Mouse (Mus musculus): Measurements from ENCODE around the gene Sorcs3.
A peak's percentile ranks its signal among the peaks of the same experiment; 100 is the strongest.

Gene Sorcs3

DNA sequence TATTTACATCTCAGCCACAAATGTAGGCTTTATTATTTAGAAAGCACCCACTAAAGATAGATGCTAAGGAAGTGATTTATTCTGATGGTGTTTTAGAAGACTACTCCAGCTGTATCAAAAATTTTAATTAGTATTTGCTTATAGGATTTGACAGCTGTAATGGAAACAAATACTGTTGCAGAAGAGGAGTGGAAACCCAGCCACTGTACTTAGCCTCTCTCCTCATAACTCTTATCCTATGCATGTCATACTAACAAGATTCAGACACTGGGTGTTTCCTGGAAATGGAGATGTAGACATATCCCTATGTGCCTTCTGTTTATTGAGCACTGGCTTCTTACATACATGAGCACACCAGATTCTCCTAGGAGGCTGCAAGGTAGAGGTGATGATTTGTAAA is 338.5 kb downstream of the Sorcs3 start:
- no peak for DNase-seq

DNA sequence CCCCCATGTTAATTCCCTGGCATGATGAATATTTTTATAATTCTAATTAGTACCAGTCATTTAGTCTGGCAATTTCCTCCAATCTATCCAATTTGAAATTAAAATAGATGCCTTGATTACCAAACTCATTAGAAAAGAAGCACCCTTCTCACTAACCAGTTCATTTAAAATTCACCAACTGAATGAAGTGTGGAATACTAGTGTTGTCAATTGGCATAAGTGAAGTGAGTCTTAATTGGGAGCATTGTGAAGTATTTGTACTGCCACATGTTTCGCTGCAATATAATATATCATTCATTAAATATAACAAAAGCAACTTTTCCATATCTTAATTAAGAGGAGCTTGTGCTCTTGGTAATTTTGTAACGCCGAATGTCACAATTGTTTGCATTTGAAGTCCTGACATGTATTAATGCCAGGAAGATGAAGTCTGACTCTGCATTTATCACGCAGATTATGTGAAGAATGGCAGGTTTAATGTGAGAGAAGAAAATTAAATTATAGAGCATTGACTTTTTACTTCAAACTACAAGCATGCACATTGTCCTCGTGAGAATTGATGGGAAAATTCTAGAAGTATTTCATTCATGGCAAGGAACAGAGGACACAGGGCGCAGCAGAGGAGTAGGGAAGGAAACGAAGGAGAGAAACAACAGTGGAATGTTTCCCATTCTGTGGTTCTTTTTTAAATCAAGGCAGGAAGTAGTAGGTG is 339.8 kb downstream of the Sorcs3 start:
- DNase-seq: no peak

DNA sequence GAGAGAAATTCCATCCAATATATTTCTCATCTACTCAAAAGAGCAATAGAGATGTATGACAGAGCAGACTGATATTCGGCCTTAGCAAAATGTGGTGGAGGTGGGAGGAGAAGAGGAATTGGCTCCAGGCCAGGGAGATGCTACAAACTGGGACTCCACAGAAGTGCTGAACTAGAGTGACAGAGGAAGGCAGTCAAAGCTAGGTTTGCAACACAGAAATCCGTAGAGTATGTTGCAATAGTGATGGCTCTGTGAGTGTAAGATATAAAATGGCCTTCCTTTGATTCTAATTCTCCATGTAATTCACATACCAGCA is 340.3 kb downstream of the Sorcs3 start:
- peak; percentile 43 for DNase-seq

DNA sequence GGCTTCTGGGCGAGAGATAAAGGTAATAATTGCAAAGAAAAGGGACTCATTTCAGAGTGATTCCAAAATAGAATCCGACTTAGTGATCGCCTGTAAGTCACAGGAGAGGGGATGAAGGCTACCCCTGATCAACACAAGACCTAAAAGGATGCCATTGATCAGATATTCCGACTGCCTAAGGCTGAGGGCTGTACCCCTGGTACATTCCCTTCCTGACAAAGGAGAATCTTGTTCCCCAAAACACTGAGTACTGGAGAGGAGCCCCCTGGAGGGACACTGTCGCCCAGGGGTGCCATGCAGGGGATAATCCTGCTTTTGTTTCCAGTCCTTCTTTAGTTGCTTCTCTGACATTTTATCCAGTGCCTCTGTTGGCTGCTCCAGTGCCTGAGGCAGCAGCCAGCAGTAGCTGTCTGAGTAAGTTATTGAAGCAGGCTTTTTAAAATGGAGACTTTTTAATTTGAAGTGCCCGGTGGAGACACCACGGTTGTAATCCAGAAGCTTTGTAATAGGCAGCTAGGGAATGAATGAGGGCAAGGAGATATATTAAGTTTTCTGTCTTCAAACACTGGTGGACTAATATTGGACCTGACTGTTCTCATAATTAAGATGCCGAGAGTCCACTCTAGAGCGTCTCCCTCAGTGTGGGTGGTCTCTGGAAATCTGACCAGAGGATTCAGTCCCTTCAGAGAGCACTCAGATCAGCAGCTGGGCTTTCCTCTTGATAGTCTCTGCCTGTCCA is 342.5 kb downstream of the Sorcs3 start:
- no peak for DNase-seq

DNA sequence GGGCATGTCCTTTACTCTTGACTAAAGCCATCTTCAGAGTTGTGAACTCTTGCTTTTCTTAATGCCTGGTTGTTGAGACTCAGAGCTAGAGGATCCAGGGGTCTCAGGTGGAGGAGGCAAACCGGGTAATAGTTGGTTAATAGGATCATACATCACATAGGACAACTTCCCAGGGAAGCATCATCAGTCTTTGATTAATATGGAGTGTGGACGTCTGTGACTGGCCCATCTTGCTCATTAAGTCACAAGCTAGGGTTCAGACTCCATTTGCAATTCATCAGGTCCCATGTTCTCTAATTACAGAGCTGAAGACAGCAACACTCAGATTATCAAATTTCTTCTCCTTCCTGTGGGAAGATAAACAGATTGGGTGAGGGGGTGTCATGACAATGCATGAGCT is 353.6 kb downstream of the Sorcs3 start:
- DNase-seq: no peak

DNA sequence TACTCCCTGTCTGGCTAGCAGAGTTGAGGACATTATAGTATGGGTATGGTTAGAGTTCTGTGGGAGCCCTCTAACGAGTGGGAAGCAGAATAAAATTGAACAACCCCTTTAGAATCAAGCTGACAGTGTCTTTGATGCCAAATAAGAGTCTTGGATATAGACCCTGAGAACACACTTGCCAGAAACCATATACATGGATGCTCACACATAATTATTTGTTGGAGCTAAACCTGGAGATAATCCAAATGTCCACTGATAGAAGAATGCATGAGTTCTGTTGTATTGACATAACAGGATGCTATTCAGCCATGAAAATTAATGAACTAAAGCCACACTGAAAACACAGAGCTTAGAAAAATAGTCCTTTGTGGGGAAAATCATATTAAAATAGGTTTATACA is 369.9 kb downstream of the Sorcs3 start:
- no peak for DNase-seq

DNA sequence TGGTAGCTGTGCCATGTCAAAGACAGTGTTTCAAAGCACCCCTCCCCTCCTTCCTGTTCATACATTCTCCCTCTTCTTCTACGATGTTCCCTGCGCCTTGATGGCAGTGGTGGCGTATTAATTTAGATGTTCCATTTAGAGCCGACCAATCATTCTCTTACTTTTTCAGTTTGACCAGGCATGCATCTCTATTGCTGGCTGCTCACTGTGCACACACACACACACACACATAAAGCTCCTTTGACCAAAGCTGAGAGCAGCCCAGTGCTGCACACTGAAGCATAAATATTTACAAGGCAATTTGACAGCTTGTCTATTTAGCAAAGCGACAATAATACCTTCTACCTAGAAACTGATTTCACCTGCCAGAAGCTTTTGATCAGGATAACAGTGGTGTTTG is 371.3 kb downstream of the Sorcs3 start:
- no peak for DNase-seq

DNA sequence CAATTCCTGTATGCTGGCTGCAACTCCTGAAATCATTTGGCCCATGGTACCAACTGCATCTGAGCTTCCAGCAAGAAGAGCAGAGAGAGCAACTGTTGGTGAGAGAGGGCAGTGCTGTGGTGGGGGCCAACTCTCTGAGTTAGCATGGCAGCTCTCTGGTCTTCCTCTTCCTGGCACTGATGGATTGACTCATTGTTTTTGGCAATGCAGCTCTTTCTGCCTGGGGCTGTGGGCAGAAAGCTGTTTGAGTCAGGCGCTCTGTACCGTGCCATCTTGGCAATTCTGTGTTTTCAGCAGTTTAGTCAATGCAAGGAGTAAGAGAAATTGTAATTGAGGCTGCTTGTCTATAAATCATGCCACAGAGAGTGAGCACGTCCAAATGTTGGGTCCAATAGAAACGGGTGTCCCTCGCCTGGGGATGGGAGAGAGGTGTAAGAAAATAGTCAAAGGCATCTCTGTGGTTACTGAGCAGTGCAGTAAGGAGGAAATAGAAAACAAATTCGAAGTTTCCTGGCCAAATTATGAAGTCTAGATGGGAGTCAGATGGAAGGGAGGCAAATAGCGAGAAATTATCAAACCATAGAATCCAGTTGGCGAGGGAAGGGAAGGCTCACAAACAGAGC is 379.2 kb downstream of the Sorcs3 start:
- peak; percentile 4 for DNase-seq

DNA sequence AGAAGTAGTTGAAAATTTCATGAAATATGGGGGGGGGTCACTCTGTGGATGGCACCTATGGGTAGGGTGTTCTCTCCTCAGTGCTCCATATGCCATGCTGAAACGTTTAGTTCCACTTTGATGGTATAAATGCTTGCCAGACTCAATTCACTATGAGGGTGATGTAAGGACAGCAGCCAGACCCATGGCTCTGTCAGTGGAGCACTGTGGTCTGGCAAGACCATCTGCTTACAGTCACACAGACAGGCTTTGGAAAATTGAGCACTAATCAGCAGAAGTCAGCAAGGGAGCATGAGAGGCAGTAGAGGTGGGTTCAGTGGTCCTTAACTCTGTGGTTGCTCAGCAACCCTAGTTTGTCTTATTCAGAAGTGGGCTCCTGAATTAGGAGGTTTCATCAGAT is 411.1 kb downstream of the Sorcs3 start:
- DNase-seq: no peak

DNA sequence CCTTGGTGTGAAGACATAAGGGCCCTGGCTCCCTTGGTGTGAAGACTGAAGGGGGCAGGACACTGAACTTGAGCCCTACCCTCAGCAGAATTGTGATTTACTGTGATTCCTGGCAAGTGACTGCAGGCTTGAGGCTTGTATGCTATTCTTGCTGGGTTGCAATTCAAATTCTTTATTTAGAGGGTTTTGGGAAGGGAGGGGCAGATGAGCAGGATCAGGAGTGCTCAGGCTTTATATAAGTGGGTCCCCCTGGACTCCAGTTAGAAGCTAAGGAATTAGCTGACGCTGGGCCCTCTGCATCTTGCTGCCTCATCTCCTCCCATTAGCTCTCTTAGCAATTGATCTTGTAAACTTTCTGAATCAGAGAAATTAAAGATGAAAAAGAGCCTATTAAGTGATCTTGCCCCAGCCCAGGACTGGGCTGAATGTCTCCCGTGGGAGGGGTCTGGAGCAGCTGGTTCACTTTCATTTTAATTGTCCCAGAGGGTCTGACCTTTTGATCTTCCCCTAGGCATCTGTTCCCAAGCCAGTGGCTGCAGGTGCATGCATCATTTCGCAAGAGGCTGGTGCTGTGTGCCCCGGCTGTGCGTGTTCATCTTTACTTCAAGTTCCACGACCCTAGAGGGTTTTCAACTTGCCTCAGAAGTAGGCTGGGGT is 425.0 kb downstream of the Sorcs3 start:
- no peak for DNase-seq

DNA sequence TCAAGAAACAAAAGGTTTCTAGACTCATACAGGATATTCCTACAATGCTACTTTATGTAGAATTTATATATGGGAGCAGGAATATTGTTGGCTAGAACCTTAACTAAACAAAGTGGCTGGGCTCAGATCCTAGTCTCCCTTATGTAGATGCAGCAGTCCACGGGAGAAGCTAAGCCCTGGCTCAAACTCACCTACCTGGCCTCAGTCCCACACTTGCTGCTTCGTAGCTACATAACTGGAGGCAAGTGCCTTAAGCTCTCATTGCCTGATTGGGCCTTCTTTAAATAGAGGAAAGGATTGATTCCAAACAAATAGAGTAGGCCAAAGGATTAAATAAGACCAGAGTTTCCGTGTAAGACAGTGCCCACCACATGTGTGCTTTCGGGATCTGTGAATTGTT is 436.7 kb downstream of the Sorcs3 start:
- no peak for DNase-seq

DNA sequence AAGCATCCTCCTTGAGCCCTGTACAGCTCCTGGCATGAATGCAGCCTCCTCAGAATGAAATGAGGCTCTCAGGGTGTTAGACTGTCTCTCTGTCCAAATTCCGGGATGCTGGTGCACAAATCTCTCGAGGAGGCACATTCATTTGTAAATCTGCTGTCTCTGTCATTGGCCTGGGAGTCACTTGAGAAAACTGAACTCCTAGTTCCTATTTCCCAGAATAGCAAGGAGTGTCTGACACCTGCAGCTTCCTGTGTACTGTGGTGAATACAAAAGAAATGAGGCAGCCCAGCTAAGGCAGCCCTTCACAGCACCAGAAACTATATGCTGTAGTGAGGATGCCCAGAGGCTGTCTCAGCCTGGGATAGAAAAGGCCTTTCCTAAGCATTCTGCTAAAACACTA is 444.1 kb downstream of the Sorcs3 start:
- no peak for DNase-seq

DNA sequence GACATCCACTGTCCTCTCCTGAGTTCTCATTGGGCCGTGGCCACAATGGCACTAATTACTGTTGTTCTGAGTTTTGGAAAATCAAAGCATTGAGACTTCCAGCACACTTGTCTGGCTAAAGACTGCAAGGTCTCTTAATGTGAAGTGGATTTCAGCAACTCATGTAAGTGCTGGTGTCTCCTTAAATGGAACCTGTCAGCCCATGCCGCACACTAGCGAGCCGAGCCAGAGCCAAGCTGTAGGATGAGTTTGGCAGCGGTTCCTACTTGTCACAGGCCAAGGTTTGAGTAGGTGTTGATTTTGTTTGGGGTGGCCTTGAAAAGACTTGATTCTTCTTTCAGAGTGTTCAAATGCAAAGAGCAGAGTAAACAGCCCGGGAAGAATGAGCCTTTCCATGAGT is 445.8 kb downstream of the Sorcs3 start:
- DNase-seq: peak; percentile 9

DNA sequence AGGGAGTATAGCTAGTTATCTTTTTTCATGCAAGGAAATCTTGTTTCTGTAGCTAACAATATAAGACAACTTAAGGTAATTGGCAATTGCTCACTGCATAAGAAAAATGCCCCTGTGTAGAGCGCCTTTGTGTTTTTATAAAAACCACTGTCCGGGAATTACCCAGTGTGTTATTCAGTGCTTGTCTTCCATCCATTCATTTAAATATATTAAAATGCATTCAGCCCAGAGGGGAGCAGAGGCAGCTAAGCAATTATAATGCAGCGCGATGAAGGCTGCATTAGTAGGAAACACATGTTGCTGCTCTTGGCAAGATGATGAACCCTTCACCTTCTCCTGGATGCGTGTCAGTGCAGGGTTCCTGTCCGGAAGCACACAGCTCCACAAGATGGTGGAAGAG is 454.4 kb downstream of the Sorcs3 start:
- DNase-seq: no peak

DNA sequence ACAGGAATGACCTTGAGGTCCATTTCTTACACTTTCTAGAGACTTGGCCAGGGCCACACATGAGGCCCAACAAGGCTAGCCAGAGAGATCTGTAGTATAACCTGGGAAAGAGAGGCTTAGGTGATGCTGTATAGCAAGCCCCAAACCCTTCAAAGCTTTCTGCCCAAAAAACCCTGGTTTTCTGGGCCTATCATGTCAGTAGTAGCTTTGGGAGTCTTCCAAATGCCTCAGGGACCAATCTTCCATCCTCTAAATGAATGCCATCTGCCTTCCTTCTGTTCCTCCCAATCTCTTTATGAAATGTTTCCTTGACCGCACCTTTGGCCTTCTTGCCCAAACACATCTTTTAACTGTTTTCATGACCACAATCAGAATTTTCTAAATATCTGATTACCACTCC is 474.1 kb downstream of the Sorcs3 start:
- no peak for DNase-seq

DNA sequence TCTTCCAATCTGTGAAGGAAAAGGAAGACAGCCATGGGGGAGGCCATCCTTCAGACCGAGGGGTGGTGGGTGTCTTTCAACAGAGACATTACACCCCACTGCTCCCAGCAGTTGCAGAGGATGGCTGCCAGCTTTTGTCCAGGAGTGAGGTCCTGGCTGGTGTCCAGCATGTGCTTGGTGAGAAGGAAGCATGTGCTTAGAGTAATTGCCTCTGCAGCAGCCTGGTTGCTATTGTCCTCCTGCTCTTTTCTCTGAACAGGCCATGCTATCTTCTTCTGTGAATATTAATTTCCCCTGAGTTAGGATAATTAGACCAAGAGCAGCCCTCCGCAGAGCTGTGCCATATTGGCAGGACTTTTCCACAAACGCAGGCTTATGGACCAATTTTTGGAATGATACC is 476.7 kb downstream of the Sorcs3 start:
- DNase-seq: peak; percentile 20

DNA sequence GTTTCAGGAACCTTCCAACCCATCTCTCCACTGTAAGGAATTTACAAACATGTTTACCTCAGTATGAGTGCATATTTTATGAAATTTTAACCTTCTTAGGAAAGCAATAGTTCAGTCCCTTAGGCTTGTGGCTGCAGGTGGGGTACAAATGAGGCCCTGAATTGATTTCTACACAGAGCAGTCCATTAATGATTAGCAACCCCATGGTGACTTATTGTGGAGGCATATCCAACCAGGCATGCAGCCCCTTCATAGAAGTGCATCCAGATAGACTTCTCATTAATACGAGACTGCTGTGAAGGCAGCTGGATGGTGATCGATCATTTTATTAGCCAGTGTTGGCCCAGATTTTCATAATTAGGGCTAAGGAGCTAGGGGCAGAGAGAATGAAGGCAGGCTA is 480.5 kb downstream of the Sorcs3 start:
- no peak for DNase-seq

DNA sequence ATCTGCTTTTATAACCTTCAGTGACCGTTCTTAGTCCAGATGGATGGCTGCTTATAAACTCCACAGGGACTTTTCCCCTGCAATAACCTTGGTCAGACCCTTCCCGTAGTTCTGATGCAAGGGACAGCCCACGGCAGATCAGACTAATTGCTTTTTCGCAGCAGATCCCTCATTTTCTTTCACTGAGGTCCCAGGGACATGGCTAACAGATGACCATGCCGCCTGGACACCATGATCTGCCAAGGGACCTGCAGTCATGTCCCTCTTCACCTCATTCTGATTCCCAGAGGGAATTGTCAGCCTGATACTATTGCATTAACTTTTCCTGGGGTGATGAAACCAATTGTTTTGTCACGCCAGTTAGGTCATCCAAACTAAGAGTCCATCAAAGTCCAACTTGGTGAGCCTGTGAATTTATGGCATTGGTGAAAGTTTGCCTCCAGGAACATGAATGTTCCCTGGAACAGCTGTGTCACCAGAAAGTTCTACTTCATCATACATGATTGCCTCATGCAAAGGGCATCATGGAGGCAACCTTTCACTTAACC is 494.4 kb downstream of the Sorcs3 start:
- no peak for DNase-seq

DNA sequence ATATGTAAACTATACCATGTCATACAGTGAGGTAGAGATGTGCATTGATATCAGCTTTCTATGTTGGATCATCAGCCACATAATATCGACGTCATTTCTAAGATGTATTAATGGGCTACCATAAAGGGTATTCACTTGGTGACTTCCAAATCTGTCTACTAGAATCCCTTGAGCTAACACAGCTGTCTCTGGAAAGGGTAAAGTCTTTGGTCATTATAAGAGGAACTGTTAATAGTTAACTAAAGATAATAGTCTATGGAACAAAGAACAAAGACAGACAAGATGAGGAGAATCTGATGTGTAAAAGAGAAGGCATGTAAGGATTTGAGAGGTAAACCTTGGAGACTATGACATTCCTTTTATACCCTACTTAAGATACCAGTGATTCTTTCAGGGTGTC is 497.9 kb downstream of the Sorcs3 start:
- no peak for DNase-seq

DNA sequence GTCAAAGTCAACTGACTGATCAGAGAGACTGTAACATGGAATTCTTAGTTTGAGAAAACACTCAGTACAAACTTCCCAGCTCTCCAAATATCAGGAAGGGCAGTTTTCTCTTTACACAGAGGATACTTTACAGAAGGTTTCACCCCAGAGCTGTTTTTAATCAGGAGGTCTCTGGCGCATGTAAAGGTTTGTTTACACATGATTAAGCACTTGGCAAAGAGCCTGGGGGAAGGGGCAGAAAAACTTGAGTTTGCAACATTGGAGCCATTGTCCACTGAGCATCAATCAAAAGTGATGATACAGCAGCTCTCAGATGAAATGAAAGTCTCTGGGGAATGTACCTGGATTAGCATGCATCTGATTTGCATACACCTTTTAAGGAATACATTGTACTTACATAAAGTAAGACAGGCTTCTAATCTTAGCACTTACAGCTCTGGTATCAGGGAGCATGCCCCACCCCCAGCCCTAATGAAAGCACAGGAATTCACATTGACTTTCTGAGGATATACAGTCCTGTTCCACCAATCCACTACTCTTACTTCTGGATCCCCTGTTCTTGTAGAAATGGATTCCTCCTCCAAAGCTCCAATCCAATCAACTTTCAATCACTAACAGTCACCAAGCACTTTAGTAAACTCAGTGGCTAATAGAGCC is 500.6 kb downstream of the Sorcs3 start:
- DNase-seq: no peak

DNA sequence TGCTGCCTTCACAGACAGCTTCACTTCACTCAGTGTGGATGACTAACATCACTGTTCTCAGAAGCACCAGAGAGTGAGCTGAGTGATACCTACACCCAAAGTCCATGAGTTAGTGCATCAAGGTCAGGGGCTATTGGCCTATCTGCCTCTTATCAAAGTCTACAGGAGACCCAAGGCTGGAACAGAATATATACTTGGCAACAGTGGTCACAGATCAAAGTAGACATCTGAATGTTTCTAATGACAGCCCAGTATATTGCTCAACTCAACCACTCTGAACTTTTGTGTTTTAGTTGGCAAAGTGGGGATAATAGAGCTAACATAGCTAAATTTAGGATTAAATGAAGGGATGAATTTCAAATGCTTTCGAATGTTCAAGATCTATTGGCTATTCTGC is 501.1 kb downstream of the Sorcs3 start:
- DNase-seq: no peak

DNA sequence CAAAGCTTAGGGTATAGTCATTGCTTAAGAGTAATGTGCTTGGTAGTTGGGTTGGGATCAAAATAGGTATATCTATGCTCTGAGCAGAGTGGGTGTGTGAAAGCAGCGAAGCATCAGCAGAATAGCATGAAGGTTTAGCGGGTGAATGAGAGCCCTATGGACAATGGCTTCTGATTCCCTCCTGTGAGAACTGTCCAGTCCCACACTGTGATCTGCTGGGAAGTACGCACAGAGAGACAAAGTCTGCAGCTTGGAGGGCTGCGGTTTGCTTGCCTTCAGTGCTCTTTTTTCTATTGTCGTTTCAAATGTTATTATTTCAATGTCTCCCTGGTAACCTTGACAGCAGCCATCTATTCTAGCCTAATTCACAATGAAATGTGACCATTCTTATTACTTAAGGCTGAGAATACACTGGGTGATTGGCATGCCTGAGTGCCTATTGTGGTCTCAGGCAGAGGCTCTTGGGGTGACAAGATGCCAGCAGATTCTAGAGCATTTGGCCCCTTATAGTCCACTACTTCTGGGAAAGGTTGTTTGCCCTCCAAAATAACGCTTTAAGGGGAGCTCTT is 520.1 kb downstream of the Sorcs3 start:
- no peak for DNase-seq

DNA sequence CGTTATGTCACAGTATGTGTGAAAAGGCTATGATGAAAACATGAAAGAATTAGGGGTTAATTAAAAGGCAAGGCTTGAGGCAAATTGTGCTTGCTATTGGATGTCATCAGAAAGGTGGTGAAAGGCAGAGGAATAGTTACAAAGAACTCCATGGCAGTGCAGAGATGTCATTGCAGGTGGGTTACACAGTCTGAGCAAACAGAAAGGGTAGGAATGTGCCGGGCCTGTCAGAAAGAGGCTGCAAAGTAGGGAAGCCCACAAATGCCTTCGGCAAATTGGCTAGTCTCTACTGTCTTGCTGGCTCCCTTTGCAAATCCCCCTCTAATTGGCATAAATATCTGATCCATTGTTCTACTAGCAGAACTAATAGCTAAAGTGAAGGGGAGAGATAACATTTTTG is 521.2 kb downstream of the Sorcs3 start:
- DNase-seq: no peak

All from right cerebral cortex, postnatal 14 days (tissue).